Mouse (Mus musculus) liver, embryonic 11.5 days (tissue): Measurements from ENCODE around the gene Plekha1. TPM values are rescaled to one million over a fixed set of nuclear protein-coding genes. Genes with fewer than 3 reads are reported as not detected.

Experiments used
- ATAC-seq: fragments of 200-750 bp; cut with Nextera tagmentation; replicated peaks from 2 replicates; pipeline ENCODE4 v1.8.0; 2017; ENCODE audit warnings: moderate number of reproducible peaks, mild to moderate bottlenecking, moderate TSS enrichment, moderate library complexity; ENCODE audit not compliant: low FRiP score
- DNase-seq: peaks from one replicate; pipeline ENCODE4 v3.0.0-alpha.2; 2017; ENCODE audit warnings: low spot score
- H3K27ac ChIP-seq: fragments of 300-500 bp; sonication (generic); 2 replicates; pipeline ENCODE4 v1.5.1; 2014; ENCODE audit warnings: mild to moderate bottlenecking, low read depth, low read length, control low read depth
- H3K27me3 ChIP-seq: fragments of 300-500 bp; sonication (generic); replicated peaks from 2 replicates; pipeline ENCODE4 v1.6.1; 2014; ENCODE audit warnings: low read length, mixed read lengths; ENCODE audit not compliant: control insufficient read depth, insufficient read depth
- H3K36me3 ChIP-seq: fragments of 300-500 bp; sonication (generic); 2 replicates; pipeline ENCODE4 v1.6.1; 2014; ENCODE audit warnings: mild to moderate bottlenecking, low read length, moderate library complexity, mixed read lengths; ENCODE audit not compliant: control insufficient read depth, insufficient read depth
- H3K4me1 ChIP-seq: fragments of 300-500 bp; sonication (generic); replicated peaks from 2 replicates; pipeline ENCODE4 v1.6.1; 2014; ENCODE audit warnings: low read length, mixed read lengths; ENCODE audit not compliant: control insufficient read depth, insufficient read depth
- H3K4me2 ChIP-seq: fragments of 300-500 bp; sonication (generic); 2 replicates; pipeline ENCODE4 v1.6.1; 2014; ENCODE audit warnings: mild to moderate bottlenecking, control low read depth, moderate library complexity
- H3K4me3 ChIP-seq: fragments of 300-500 bp; sonication (generic); 2 replicates; pipeline ENCODE4 v1.5.1; 2014; ENCODE audit warnings: low read depth, low read length, control low read depth
- H3K9ac ChIP-seq: fragments of 300-500 bp; sonication (generic); 2 replicates; pipeline ENCODE4 v1.6.1; 2014; ENCODE audit warnings: low read depth, low read length, control low read depth
- H3K9me3 ChIP-seq: fragments of 300-500 bp; sonication (generic); 2 replicates; pipeline ENCODE4 v1.6.1; 2016; ENCODE audit warnings: low read length, inconsistent platforms, mixed read lengths; ENCODE audit not compliant: control insufficient read depth
- WGBS: fragments of 180-500 bp; shearing (Covaris S2); extraction: QIAGEN DNeasy Blood & Tissue Kit; methylation state at CpG from one replicate; pipeline ENCODE4 v1.1.7; 2014; 5-methylcytosine and 5-hydroxymethylcytosine counted together
- polyA plus RNA-seq: library from polyadenylated mRNA; unstranded; fragments of >200 nt; fragmentation: Nextera tagmentation; extraction: Ambion mirVana; gene quantifications from 2 replicates; pipeline ENCODE4 v1.2.1, GENCODE M21; 2014

Gene Plekha1
- polyA plus RNA-seq, 1 experiment from 2014 or later: 20.1 TPM

GRCm38 (mm10) chr7:130897201-130897600, 31.6 kb downstream of the Plekha1 start:
- H3K9ac ChIP-seq: no peak overlapping the region
- H3K36me3 ChIP-seq: no peaks in the 10 kb centered on the region; the same call in 1 of the 2 replicates
- H3K9me3 ChIP-seq: no peaks in the 10 kb centered on the region
- H3K4me1 ChIP-seq: no peaks in the 10 kb centered on the region
- H3K27ac ChIP-seq: no peak overlapping the region
- H3K4me3 ChIP-seq: no peak overlapping the region
- H3K27me3 ChIP-seq: no peaks in the 10 kb centered on the region
- DNase-seq (no peak), ATAC-seq (no peak)
- no peak overlapping the region for H3K4me2 ChIP-seq
- WGBS: 89% methylated on average over 10 of the region's 10 CpGs

GRCm38 (mm10) chr7:130898373-130898772, 32.8 kb downstream of the Plekha1 start:
- no peaks in the 10 kb centered on the region for H3K4me1 ChIP-seq
- H3K4me3 ChIP-seq: no peak overlapping the region
- 75% methylated on average over 4 of the region's 4 CpGs for WGBS
- no peak overlapping the region for H3K9ac ChIP-seq
- no peak overlapping the region for H3K27ac ChIP-seq
- H3K27me3 ChIP-seq: no peaks in the 10 kb centered on the region
- H3K36me3 ChIP-seq: no peaks in the 10 kb centered on the region; the same call in 1 of the 2 replicates
- ATAC-seq (no peak), DNase-seq (no peak)
- no peaks in the 10 kb centered on the region for H3K9me3 ChIP-seq
- H3K4me2 ChIP-seq: no peak overlapping the region

- H3K4me1 ChIP-seq: no peaks in the 10 kb centered on the region
- no peak overlapping the region for H3K9ac ChIP-seq
- H3K36me3 ChIP-seq: no peaks in the 10 kb centered on the region; the same call in 1 of the 2 replicates
- no peak overlapping the region for H3K4me2 ChIP-seq
- H3K4me3 ChIP-seq: no peak overlapping the region
- 73% methylated on average over 5 of the region's 5 CpGs for WGBS
- no peak overlapping the region for H3K27ac ChIP-seq
- ATAC-seq: no peak
- no peak for DNase-seq
- no peaks in the 10 kb centered on the region for H3K9me3 ChIP-seq
- H3K27me3 ChIP-seq: no peaks in the 10 kb centered on the region
Observed at GRCm38 (mm10) chr7:130900233-130900848, 34.8 kb downstream of the Plekha1 start.

- Histone ChIP-seq H3K9ac (no peak overlapping the region), H3K27me3 (no peaks in the 10 kb centered on the region), H3K9me3 (no peaks in the 10 kb centered on the region), H3K4me2 (no peak overlapping the region), H3K4me1 (no peaks in the 10 kb centered on the region), H3K4me3 (no peak overlapping the region), H3K36me3 (no peaks in the 10 kb centered on the region; the same call in 1 of the 2 replicates), H3K27ac (no peak overlapping the region)
- ATAC-seq: no peak
- 89% methylated on average over 1 of the region's 1 CpGs for WGBS
- no peak for DNase-seq
Observed at GRCm38 (mm10) chr7:130902929-130903328, 37.4 kb downstream of the Plekha1 start.

- Histone ChIP-seq H3K27ac (no peak overlapping the region), H3K4me2 (no peak overlapping the region), H3K4me3 (no peak overlapping the region), H3K27me3 (no peaks in the 10 kb centered on the region), H3K4me1 (no peaks in the 10 kb centered on the region), H3K36me3 (no peaks in the 10 kb centered on the region; the same call in 1 of the 2 replicates), H3K9me3 (no peaks in the 10 kb centered on the region), H3K9ac (no peak overlapping the region)
- no peak for ATAC-seq
- WGBS: 74% methylated on average over 16 of the region's 16 CpGs
- no peak for DNase-seq
Observed at GRCm38 (mm10) chr7:130903505-130904074, 38.0 kb downstream of the Plekha1 start.

GRCm38 (mm10) chr7:130904571-130905365, 39.2 kb downstream of the Plekha1 start:
- DNase-seq: no peak
- 84% methylated on average over 13 of the region's 13 CpGs for whole genome bisulfite sequencing
- no peaks in the 10 kb centered on the region for H3K9me3 ChIP-seq

GRCm38 (mm10) chr7:130910841-130911240, 45.3 kb downstream of the Plekha1 start:
- Histone ChIP-seq H3K4me3 (no peak overlapping the region), H3K9ac (no peak overlapping the region), H3K4me2 (no peak overlapping the region), H3K36me3 (0 out of 2 replicates have a peak, but pooled peaks cover 3% of the 10 kb centered on the region), H3K9me3 (no peaks in the 10 kb centered on the region), H3K27ac (no peak overlapping the region), H3K4me1 (no peaks in the 10 kb centered on the region), H3K27me3 (no peaks in the 10 kb centered on the region)
- ATAC-seq (no peak), DNase-seq (no peak)
- WGBS: 90% methylated on average over 14 of the region's 14 CpGs

More at GRCm38 (mm10) chr7:130904571-130905365, 39.2 kb downstream of the Plekha1 start:
- Histone ChIP-seq H3K27me3 (no peaks in the 10 kb centered on the region), H3K9ac (no peak overlapping the region), H3K36me3 (no peaks in the 10 kb centered on the region), H3K27ac (no peak overlapping the region), H3K4me1 (no peaks in the 10 kb centered on the region), H3K4me2 (no peak overlapping the region), H3K4me3 (no peak overlapping the region)
- ATAC-seq: no peak

GRCm38 (mm10) chr7:130914693-130915363, 49.3 kb downstream of the Plekha1 start:
- Histone ChIP-seq H3K9me3 (no peaks in the 10 kb centered on the region), H3K4me3 (no peak overlapping the region), H3K9ac (no peak overlapping the region), H3K27me3 (no peaks in the 10 kb centered on the region), H3K27ac (no peak overlapping the region), H3K4me1 (no peaks in the 10 kb centered on the region), H3K4me2 (no peak overlapping the region), H3K36me3 (0 out of 2 replicates have a peak, but pooled peaks cover 3% of the 10 kb centered on the region)
- ATAC-seq: no peak
- DNase-seq: no peak
- 48% methylated on average over 5 of the region's 5 CpGs for WGBS
